Comparison of ENCODE assay signal across 8 mouse cellular contexts in genomic region chr2:180257001-180257521, GRCm38 (mm10). TPM values are rescaled to one million over a fixed set of nuclear protein-coding genes. Genes with fewer than 3 reads are reported as not detected.
DNase-seq lines count a peak whose midpoint lies in the region; ATAC-seq and TF ChIP-seq lines count a peak whose summit lies in the region.

Rps21 (plus strand) TSS chr2:180257377.

- TF ChIP-seq CTCF in ES-Bruce4 (IDR thresholded peaks at IDR 0.05; ENCODE audit: low read depth, low read length): no peak
- no peak for TF ChIP-seq CTCF in liver, postnatal 0 days (IDR thresholded peaks at IDR 0.05; ENCODE audit: low read depth)

- peak within 1 kb of the TSS; percentile 83 for H3K9ac ChIP-seq in ES-Bruce4 (ENCODE audit: low read depth, poor library complexity, severe bottlenecking)
- H3K9ac ChIP-seq in forebrain, embryonic 13.5 days: peak within 1 kb of the TSS; percentile 96
- peak within 1 kb of the TSS; percentile 82 for H3K9ac ChIP-seq in liver, postnatal 0 days (replicated peaks)
- peak within 1 kb of the TSS; percentile 80 for H3K9ac ChIP-seq in neural tube, embryonic 14.5 days (replicated peaks; ENCODE audit: low read depth, low read length)

- H3K27ac ChIP-seq in ES-Bruce4 (ENCODE audit: insufficient read depth, low read length): peak within 1 kb of the TSS; percentile 93
- H3K27ac ChIP-seq in forebrain, embryonic 13.5 days: peak within 1 kb of the TSS; percentile 93
- H3K27ac ChIP-seq in liver, postnatal 0 days (ENCODE audit: low read depth): peak within 1 kb of the TSS; percentile 86
- peak within 1 kb of the TSS; percentile 94 for H3K27ac ChIP-seq in neural tube, embryonic 14.5 days (ENCODE audit: low read depth, low read length)

- peak; percentile 99 for DNase-seq in heart, postnatal 10 days
- peak; percentile 98 for DNase-seq in large intestine, adult 2 months (ENCODE audit: low read depth, low spot score)
- peak; percentile 99 for DNase-seq in liver, postnatal 0 days
- peak; percentile 97 for DNase-seq in testis, postnatal 10 days (ENCODE audit: low spot score)

- H3K36me3 ChIP-seq in ES-Bruce4 (ENCODE audit: control insufficient read depth, insufficient read depth, low read length, poor library complexity, severe bottlenecking): peaks cover 16% of the 10 kb centered on the region
- H3K36me3 ChIP-seq in forebrain, embryonic 13.5 days (ENCODE audit: poor library complexity, severe bottlenecking): peaks cover 38% of the 10 kb centered on the region
- H3K36me3 ChIP-seq in liver, postnatal 0 days (replicated peaks; ENCODE audit: insufficient read depth, low read length): peaks cover 15% of the 10 kb centered on the region
- peaks cover 26% of the 10 kb centered on the region for H3K36me3 ChIP-seq in neural tube, embryonic 14.5 days (ENCODE audit: control insufficient read depth, insufficient read depth, low read length)

- peak; percentile 3; the same call in 1 of the 2 replicates for TF ChIP-seq EP300 in ES-Bruce4 (IDR thresholded peaks at IDR 0.05; ENCODE audit: insufficient read depth, low read depth, low read length)
- peak; percentile 24; the same call in 1 of the 2 replicates for TF ChIP-seq EP300 in liver, postnatal 0 days (IDR thresholded peaks at IDR 0.05; ENCODE audit: low read depth)

- ATAC-seq in cerebellum, adult (ENCODE audit: insufficient number of reproducible peaks, low FRiP score, low TSS enrichment): peak; percentile 92
- ATAC-seq in forebrain, embryonic 13.5 days: peak; percentile 97
- peak; percentile 97 for ATAC-seq in liver, postnatal 0 days
- ATAC-seq in neural tube, embryonic 14.5 days (ENCODE audit: low read depth): peak; percentile 97

- H3K4me1 ChIP-seq in ES-Bruce4 (ENCODE audit: control insufficient read depth, insufficient read depth, low read length): no peaks in the 10 kb centered on the region
- peaks cover 16% of the 10 kb centered on the region for H3K4me1 ChIP-seq in forebrain, embryonic 13.5 days
- H3K4me1 ChIP-seq in liver, postnatal 0 days (ENCODE audit: insufficient read depth): peaks cover 14% of the 10 kb centered on the region
- peaks cover 17% of the 10 kb centered on the region for H3K4me1 ChIP-seq in neural tube, embryonic 14.5 days (ENCODE audit: control insufficient read depth, insufficient read depth, low read length)

- 0% methylated on average over 37 of the region's 38 CpGs for WGBS in forebrain, embryonic 13.5 days
- 1% methylated on average over 38 of the region's 38 CpGs for WGBS in large intestine, adult 2 months
- WGBS in liver, postnatal 0 days (ENCODE audit: insufficient replicate concordance): under 1% methylated on average over 38 of the region's 38 CpGs
- under 1% methylated on average over 36 of the region's 38 CpGs for WGBS in neural tube, embryonic 14.5 days

- H3K27me3 ChIP-seq in ES-Bruce4 (ENCODE audit: control insufficient read depth, insufficient read depth, low read length, poor library complexity, severe bottlenecking): no peaks in the 10 kb centered on the region
- H3K27me3 ChIP-seq in forebrain, embryonic 13.5 days: no peaks in the 10 kb centered on the region
- no peaks in the 10 kb centered on the region for H3K27me3 ChIP-seq in liver, postnatal 0 days (ENCODE audit: insufficient read depth, low read length)
- H3K27me3 ChIP-seq in neural tube, embryonic 14.5 days (ENCODE audit: control insufficient read depth, insufficient read depth, low read length): no peaks in the 10 kb centered on the region

- TF ChIP-seq POLR2A in ES-Bruce4 (IDR thresholded peaks at IDR 0.05; ENCODE audit: insufficient read depth, low read length): peak; percentile 94

- peak within 1 kb of the TSS; percentile 92 for H3K4me2 ChIP-seq in forebrain, embryonic 13.5 days
- H3K4me2 ChIP-seq in liver, postnatal 0 days (ENCODE audit: low read depth, low read length): peak within 1 kb of the TSS; percentile 97
- peak within 1 kb of the TSS; percentile 93 for H3K4me2 ChIP-seq in neural tube, embryonic 14.5 days (ENCODE audit: low read depth, low read length)

- intact Hi-C loops in heart, postnatal 10 days (cut with DNase I): loop anchor here (10.0 kb wide), 3 partner anchors 182 to 342 kb away; partner anchors contain the start of gene Mtg2

- H3K9me3 ChIP-seq in ES-Bruce4 (replicated peaks; ENCODE audit: control insufficient read depth, insufficient read depth, low read length, poor library complexity, severe bottlenecking): no peaks in the 10 kb centered on the region
- H3K9me3 ChIP-seq in forebrain, embryonic 13.5 days (replicated peaks): no peaks in the 10 kb centered on the region
- no peaks in the 10 kb centered on the region for H3K9me3 ChIP-seq in liver, postnatal 0 days (ENCODE audit: low read length)
- H3K9me3 ChIP-seq in neural tube, embryonic 14.5 days (ENCODE audit: control insufficient read depth, low read length): no peaks in the 10 kb centered on the region

- peak within 1 kb of the TSS; percentile 95 for H3K4me3 ChIP-seq in ES-Bruce4 (ENCODE audit: low read depth, low read length)
- H3K4me3 ChIP-seq in forebrain, embryonic 13.5 days: peak within 1 kb of the TSS; percentile 90
- peak within 1 kb of the TSS; percentile 80 for H3K4me3 ChIP-seq in liver, postnatal 0 days (ENCODE audit: low read depth, low read length)
- peak within 1 kb of the TSS; percentile 78 for H3K4me3 ChIP-seq in neural tube, embryonic 14.5 days (ENCODE audit: low read depth, low read length)

RNA-seq across cellular contexts. Expression of gene Rps21, which starts in this region (rescaled TPM):
- 1,612 and 1,632 TPM in 2 replicates for polyA plus RNA-seq in ES-Bruce4 (2011; ENCODE audit: insufficient read depth, insufficient read length, low read depth, missing spikeins)
- polyA plus RNA-seq in forebrain, embryonic 13.5 days (2015; fragmentation: Nextera tagmentation; extraction: Ambion mirVana): 483 and 550 TPM in 2 replicates
- total RNA-seq in heart, postnatal 10 days (2021): 100 to 1,000 TPM; 575 to 597 TPM
- 2,944 and 3,068 TPM in 2 replicates for polyA plus RNA-seq in large intestine, adult 2 months (2012; rRNA removed)
- polyA plus RNA-seq in liver, postnatal 0 days (2015; fragmentation: Nextera tagmentation; extraction: Ambion mirVana): 382 and 393 TPM in 2 replicates
- 398 and 421 TPM in 2 replicates for polyA plus RNA-seq in neural tube, embryonic 14.5 days (2014; fragmentation: Nextera tagmentation; extraction: Ambion mirVana)

Comparison
In these comparisons a context has a peak if more than half of its experiments do, and no peak if none do; other contexts are left out.
1. Peak in every context shown above with its lines: DNase-seq, ATAC-seq, H3K4me3 ChIP-seq and H3K27ac ChIP-seq.